Mouse (Mus musculus): ENCODE measurements around the gene Clcn1. TPM values are rescaled to one million over a fixed set of nuclear protein-coding genes. Genes with fewer than 3 reads are reported as not detected.

The Clcn1 gene
- under 1 TPM in 1 of 2 experiments, not detected in 1; 0.14 TPM for polyA plus RNA-seq (2017; shearing (Covaris generic))

DNA sequence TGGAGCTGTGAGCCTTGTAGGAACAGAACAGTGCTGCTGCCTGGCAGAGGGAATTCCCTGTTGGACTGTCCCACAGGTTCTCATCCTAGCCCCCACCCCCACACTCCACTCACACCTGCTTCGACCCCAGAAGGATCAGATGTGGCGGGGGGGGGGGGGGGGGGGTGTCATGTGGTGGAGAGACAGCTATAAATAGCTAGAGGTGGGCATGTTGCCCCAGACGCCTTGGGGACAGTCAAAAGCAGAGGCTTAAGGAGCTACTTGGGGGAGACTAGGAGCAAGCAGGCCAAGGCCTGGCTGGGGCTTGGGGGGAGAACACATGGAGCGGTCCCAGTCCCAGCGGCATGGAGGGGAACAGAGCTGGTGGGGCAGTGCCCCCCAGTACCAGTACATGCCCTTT is at the start of gene Clcn1:
Gene Clcn1 (plus strand): TSS at position 238 of the 400 bp plus-strand sequence.

GRCm38 (mm10) chr6:42245711-42246353 is 40.7 kb upstream of the Clcn1 start, which contains the start of gene Gstk1:
Gene Gstk1, plus strand, starts transcription at chr6:42245935.

GRCm38 (mm10) chr6:42261524-42262170 is 24.8 kb upstream of the Clcn1 start, which contains the start of gene Tmem139:
Gene Tmem139, plus strand, starts transcription at chr6:42261970.

GRCm38 (mm10) chr6:42264626-42265312 is 21.7 kb upstream of the Clcn1 start, which contains the start of gene Casp2:
Gene Casp2, plus strand, starts transcription at chr6:42264985.

DNA sequence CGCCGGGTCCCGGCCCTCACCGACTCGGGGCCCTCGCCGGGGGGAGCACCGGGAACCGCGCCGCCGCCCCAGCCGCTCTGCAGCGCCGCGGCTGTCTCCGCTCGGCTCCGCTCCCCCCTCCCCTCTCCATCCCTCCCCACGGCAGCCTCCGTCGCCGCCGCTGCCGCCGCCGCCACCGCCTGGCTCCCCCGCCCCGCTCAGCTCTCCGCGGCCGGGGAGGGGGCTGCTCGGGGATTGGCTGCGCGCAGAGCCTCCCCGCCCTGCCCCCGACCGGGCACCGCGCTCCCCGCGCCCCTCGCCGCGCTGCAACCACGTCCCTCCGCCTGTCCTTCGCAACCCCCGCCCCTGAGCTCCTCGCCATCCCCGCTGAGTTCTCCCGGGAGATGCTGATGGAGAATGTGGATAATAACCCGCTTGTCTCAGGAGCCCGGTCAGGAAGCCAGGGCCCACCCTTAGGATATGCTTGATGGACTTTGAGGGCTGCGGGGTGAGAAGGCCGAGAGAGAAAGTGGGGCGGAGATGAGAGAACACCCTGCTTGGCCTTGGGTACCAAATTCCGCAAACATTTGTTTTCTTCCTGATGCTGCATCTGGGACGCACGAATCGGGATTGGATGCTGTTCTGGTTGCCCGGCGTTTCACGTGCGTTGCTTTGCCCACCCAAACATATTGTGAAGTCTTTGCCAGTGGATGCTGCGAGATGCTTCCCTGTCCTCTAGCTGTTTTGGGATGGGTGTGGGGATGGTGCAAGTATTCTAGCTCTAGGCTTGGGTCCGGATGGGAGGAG is 38.2 kb downstream of the Clcn1 start, which contains the start of gene Fam131b:
Gene Fam131b (minus strand): TSS at position 162 of the 786 bp plus-strand sequence.

GRCm38 (mm10) chr6:42349426-42350020 is 63.0 kb downstream of the Clcn1 start, which contains the start of gene Zyx:
Gene Zyx, plus strand, starts transcription at chr6:42349630.

Other genes with a start within 250 kb of the Clcn1 start
- gene Sva, start 248.3 kb upstream of the Clcn1 start, polyA plus RNA-seq (2017; shearing (Covaris generic)), result not detected
- not detected for gene Tas2r139, start 145.7 kb upstream of the Clcn1 start, polyA plus RNA-seq (2017; shearing (Covaris generic))
- gene Tas2r144, start 71.4 kb upstream of the Clcn1 start, polyA plus RNA-seq (2017; shearing (Covaris generic)), result not detected
- 1 to 10 TPM; 4.1 to 5.6 TPM for gene Gstk1, start 40.8 kb upstream of the Clcn1 start, polyA plus RNA-seq (2017; shearing (Covaris generic))
- under 1 TPM in 1 of 2 experiments, not detected in 1; 0.25 TPM for gene Tmem139, start 24.7 kb upstream of the Clcn1 start, polyA plus RNA-seq (2017; shearing (Covaris generic))
- 10 to 100 TPM; 54.8 to 61.9 TPM for gene Casp2, start 21.7 kb upstream of the Clcn1 start, polyA plus RNA-seq (2017; shearing (Covaris generic))
- not detected for gene Fam131b, start 38.0 kb downstream of the Clcn1 start, polyA plus RNA-seq (2017; shearing (Covaris generic))
- gene Zyx, start 62.9 kb downstream of the Clcn1 start, polyA plus RNA-seq (2017; shearing (Covaris generic)), result 100 to 1,000 TPM; 131 to 231 TPM
- gene Epha1, start 86.6 kb downstream of the Clcn1 start, polyA plus RNA-seq (2017; shearing (Covaris generic)), result under 1 TPM; 0.28 to 0.43 TPM
- not detected for gene Tas2r143, start 113.6 kb downstream of the Clcn1 start, polyA plus RNA-seq (2017; shearing (Covaris generic))
- not detected for gene Tas2r135, start 118.7 kb downstream of the Clcn1 start, polyA plus RNA-seq (2017; shearing (Covaris generic))
- not detected for gene Tas2r126, start 147.8 kb downstream of the Clcn1 start, polyA plus RNA-seq (2017; shearing (Covaris generic))
- gene Olfr458, start 178.5 kb downstream of the Clcn1 start, polyA plus RNA-seq (2017; shearing (Covaris generic)), result not detected
- under 1 TPM in 1 of 2 experiments, not detected in 1; 0.14 TPM for gene Olfr457, start 189.7 kb downstream of the Clcn1 start, polyA plus RNA-seq (2017; shearing (Covaris generic))
- not detected for gene Olfr456, start 200.5 kb downstream of the Clcn1 start, polyA plus RNA-seq (2017; shearing (Covaris generic))